Mouse (Mus musculus): Measurements from ENCODE around the gene Icam4. TPM values are rescaled to one million over a fixed set of nuclear protein-coding genes. Genes with fewer than 3 reads are reported as not detected.
"Not testable (repeated sequence)": the region's sequence is repeated elsewhere in the genome, so short reads cannot be mapped to it uniquely, and the experiment has no call there.

Gene Icam4
- total RNA-seq (2015; ENCODE audit: low replicate concordance) (164 and 214 TPM in 2 replicates), total RNA-seq (2017; ENCODE audit: low replicate concordance) (107 and 112 TPM in 2 replicates)

DNA sequence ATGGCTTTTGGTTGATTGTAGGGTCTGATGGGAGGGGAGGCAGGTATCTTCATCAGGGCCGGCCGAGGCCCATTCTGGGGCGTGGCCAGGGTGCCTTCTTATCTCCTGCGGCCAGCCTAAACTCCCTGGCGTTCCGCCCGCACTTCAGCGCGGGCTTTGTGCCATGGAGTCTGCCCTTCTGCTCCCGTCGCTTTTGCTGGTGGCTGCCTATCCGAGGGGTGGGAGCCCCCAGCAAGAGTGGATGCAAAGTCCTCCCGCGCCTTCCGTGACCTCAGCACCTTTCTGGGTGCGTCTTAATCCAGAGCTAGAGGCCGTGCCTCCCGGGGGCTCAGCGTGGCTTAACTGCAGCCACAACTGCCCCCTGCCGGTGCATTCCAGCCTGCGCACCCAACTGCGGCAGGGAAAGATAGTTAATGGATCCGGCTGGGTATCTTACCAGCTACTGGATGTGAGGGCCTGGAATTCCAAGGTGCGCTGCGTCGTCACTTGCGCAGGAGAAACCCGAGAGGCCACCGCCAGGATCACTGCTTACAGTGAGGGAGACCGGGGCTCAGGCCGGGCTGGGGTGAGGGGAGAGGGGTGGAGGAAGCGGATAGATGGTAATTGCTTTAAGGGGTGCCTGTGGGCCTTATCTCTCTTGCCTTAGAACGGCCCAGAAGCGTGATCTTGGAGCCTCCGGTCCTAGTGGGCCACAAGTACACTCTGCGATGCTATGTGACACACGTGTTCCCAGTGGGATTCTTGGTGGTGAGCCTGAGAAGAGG is at the start of gene Icam4:
Icam4 (plus strand) TSS at position 83 of the 764 bp plus-strand sequence.
- peak; percentile 66 for ATAC-seq (replicated peaks; ENCODE audit: low FRiP score, poor library complexity, severe bottlenecking)

GRCm38 (mm10) chr9:20979769-20980168 is 49.4 kb upstream of the Icam4 start:
- ATAC-seq (replicated peaks; ENCODE audit: low FRiP score, poor library complexity, severe bottlenecking): no peak

- ATAC-seq (replicated peaks; ENCODE audit: low FRiP score, poor library complexity, severe bottlenecking): no peak
Observed at GRCm38 (mm10) chr9:20982171-20982570, 47.0 kb upstream of the Icam4 start.

GRCm38 (mm10) chr9:20983169-20983568 is 46.0 kb upstream of the Icam4 start:
- ATAC-seq (replicated peaks; ENCODE audit: low FRiP score, poor library complexity, severe bottlenecking): no peak

GRCm38 (mm10) chr9:20986952-20987686 is 42.1 kb upstream of the Icam4 start:
- no peak for ATAC-seq (replicated peaks; ENCODE audit: low FRiP score, poor library complexity, severe bottlenecking)

- ATAC-seq (replicated peaks; ENCODE audit: low FRiP score, poor library complexity, severe bottlenecking): no peak
Observed at GRCm38 (mm10) chr9:20987953-20988352, 41.2 kb upstream of the Icam4 start.

DNA sequence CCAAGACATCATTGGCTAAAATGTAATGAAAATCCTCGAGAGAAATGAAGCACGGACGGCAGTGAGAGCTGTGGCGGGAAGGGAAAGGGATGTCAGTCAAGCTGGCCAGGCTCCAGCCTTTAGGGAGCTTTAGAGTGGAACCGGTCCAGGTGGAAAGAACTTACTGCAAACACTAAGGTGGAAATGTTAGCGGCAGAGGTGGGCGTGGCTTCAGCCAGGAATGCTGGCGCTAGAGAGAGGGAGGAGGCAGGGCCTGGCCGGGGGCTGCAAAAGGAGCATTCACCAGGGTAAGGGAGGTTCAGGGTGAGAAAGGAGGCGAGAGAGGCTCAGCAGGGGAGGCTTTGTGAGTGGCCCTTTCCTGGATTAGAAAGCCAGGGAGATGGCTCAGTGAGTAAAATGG is 38.3 kb upstream of the Icam4 start:
- ATAC-seq (replicated peaks; ENCODE audit: low FRiP score, poor library complexity, severe bottlenecking): no peak

GRCm38 (mm10) chr9:20991587-20991986 is 37.6 kb upstream of the Icam4 start:
- ATAC-seq (replicated peaks; ENCODE audit: low FRiP score, poor library complexity, severe bottlenecking): no peak

DNA sequence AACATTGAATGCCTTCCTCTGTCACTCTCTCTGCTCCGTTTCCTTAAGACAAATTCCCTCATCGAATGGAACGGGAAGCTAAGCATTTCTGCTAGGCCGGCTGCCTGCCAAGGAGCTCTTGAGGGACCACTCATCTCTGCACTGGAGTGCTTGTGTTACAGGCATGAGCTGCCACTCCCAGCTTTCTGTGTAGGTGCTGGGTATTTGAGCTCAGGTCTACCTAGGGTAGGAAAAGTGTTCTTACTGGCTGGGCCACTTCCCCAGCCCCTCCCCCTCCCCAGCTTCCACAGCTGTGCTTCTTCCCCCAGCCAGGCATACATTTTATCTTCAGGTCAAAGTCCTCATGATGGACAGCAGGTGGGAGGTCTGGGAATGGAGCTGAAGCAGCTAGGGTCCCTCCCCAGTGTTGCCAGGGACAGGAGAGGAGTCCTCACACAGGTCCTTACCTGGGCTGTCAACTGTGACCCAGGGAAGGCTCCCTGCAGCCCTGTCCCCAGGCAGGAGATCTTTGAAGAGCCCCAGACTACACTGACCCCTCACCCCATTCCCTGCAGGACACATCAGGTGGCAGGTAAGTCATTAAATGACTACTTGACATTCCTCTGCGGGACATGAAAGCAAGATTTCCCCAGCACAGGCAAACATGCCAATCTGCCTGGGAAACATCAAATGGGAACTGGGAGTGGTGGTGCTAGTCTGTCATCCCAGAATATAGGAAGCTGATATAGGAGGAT is 35.8 kb upstream of the Icam4 start:
- no peak for ATAC-seq (replicated peaks; ENCODE audit: low FRiP score, poor library complexity, severe bottlenecking)

- peak; percentile 43; the same call in 1 of the 2 replicates for ATAC-seq (replicated peaks; ENCODE audit: low FRiP score, poor library complexity, severe bottlenecking)
Observed at GRCm38 (mm10) chr9:20995069-20995468, 34.1 kb upstream of the Icam4 start.

DNA sequence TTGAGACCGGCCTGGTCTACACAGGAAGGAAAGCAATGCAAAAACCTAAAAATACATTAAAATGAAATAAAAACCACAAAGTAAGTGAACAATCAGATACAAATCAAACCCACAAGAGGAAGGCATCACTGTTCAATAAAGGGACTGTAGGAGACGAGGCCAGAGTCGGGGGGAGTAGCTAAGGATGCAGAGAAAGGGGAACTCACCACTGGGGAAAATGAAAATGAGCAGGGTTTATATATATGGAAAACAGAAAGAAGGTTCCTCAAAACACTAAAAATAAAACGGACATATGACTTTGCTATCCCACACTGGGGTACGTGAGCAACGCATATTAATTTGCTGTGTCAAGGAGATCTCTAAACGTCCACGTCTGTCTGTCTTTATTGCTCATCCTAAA is 32.1 kb upstream of the Icam4 start:
- ATAC-seq (replicated peaks; ENCODE audit: low FRiP score, poor library complexity, severe bottlenecking): no peak

- ATAC-seq (replicated peaks; ENCODE audit: low FRiP score, poor library complexity, severe bottlenecking): not testable (repeated sequence)
Observed at GRCm38 (mm10) chr9:20998337-20998736, 30.8 kb upstream of the Icam4 start.

DNA sequence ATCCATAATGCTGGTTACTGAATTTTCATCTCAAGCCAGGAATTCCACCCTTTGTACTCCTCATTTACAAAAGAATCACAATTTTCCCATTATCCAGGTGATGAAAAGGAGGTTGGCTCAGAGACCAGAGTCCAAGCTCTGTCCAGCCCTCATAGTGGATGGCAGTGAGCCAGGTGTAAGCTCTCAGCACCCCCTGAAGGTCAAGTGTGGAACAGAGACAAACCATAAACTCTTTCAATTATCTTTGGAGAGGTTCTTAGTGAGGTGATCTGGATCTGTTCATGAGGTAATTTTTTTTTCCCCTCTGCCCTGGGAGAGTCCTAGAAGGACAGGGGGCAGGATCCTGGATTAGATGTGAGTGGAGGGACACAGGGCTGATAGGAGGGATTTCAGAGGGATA is 28.4 kb upstream of the Icam4 start:
- no peak for ATAC-seq (replicated peaks; ENCODE audit: low FRiP score, poor library complexity, severe bottlenecking)

GRCm38 (mm10) chr9:21001651-21002200 is 27.4 kb upstream of the Icam4 start:
- ATAC-seq (replicated peaks; ENCODE audit: low FRiP score, poor library complexity, severe bottlenecking): no peak

- ATAC-seq (replicated peaks; ENCODE audit: low FRiP score, poor library complexity, severe bottlenecking): peak; percentile 15; the same call in 1 of the 2 replicates
Observed at GRCm38 (mm10) chr9:21002270-21002626, 26.9 kb upstream of the Icam4 start.

DNA sequence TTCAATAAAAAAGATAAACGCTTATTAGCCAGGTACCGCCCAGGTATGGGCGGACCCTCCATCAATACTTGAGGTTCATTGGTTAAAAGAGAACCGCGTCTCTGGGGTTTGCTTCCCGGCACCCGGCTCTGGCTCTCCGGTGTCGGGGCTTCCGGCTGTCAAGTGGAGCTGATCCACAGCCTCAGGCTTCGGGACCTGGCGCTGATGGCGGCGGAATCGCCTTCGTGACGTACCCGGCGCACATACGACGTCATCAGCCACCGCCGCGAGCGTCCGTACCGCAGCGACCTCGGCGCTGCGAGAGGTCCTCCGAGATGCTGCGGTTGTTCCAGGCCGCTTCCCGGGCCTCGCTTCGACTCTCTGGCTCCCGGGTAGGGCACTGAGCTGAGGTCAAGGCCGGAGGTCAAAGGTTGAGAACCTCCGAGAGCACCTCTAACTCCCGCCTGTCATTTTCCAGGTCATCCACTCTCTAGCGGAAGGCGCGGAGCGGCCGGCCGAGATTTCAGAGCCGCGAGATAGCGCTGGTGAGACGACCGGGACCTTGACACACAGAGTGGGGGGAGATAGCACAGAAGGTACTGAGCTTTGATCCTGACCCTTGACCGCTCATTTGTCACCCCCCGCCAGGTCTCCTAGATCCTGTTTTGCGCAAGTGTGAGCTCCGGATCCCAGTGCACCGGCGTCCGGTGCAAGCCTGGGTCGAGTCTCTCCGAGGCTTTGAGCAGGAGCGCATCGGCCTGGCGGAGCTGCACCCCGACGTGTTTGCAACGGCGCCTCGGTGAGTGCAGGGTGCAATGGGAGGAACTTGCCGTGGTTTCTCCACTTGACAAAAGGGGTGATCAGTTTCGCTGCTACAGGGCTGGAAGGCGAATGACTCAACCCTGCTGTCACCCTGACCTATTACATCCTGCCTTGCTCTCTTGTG is 26.3 kb upstream of the Icam4 start, which contains the start of gene Mrpl4:
Mrpl4 (plus strand) TSS at position 112 of the 925 bp plus-strand sequence.
- peak; percentile 89 for ATAC-seq (replicated peaks; ENCODE audit: low FRiP score, poor library complexity, severe bottlenecking)

DNA sequence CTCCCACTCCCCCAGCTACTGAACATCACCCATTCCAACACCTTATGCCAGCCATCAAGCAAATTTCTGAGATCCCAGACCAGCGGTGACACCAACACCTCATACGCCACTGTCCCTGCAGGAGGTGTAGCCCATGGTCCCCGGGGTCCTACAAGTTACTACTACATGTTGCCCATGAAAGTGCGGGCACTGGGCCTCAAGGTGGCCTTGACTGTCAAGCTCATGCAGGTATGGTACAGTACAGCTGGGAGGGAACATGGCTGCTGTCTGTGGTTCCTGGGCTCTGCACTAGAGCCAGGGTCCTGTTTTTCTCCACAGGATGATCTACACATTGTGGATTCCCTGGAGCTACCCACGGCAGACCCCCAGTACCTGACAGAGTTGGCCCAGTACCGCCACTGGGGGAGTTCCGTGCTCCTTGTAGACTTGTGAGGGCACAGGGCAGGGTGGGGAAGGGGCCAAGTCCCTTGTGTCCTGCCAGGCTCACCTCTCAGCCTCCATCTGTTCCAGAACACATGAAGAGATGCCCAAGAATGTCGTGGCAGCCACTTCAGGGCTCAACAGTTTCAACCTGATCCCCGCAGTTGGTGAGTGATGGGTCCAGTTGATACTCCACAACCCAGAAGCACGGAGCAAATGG is 21.7 kb upstream of the Icam4 start:
- ATAC-seq (replicated peaks; ENCODE audit: low FRiP score, poor library complexity, severe bottlenecking): no peak

DNA sequence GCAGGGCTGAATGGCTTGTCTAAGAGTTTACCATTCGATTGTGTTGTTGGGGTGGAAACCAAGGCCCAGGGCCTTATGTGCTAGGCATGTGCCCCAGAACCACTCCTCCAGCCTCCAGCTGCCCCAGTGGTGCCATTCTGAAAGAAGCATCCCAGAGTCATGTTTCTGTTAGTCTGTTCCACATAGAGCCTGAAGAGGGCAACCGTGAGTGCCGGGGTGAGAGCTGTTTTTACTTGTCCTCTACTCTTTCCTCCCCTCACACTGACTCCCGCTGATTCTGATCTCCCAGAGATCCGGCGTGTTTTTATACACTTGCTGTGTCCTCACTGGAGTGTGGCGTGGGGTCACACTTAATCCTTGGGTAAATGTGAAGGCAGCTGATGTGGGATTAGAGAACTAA is 21.2 kb upstream of the Icam4 start:
- no peak; the same call in 1 of the 2 replicates for ATAC-seq (replicated peaks; ENCODE audit: low FRiP score, poor library complexity, severe bottlenecking)

DNA sequence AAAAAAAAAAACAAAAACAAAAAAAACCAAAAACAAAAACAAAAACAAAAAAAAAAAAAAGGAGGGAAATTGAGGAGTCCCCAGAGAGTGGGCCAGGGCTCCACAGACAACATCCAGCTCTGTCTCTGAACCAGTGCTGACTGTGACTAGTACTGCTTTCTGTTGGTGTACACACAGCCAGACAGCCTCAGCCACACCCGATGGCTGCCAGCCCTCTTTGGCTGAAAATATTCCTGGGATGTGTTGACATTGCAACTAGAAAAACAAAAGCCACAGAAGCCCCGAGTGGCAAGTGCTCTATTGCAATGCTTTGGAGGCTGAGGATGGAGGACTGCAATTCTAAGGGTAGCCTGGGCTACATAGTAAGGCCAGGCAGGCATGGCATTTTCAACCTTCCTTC is 18.8 kb upstream of the Icam4 start:
- ATAC-seq (replicated peaks; ENCODE audit: low FRiP score, poor library complexity, severe bottlenecking): no peak

All from erythroid progenitor cell, adult 5-6 weeks (primary cell).